Mouse (Mus musculus) forebrain, embryonic 12.5 days (tissue): ENCODE results near the gene Agxt. TPM values are rescaled to one million over a fixed set of nuclear protein-coding genes. Genes with fewer than 3 reads are reported as not detected.

Source experiments
- ATAC-seq: fragments of 200-750 bp; cut with Nextera tagmentation; 2 replicates; pipeline ENCODE4 v1.8.0; 2017; ENCODE audit warnings: moderate TSS enrichment; ENCODE audit not compliant: low FRiP score
- H3K27ac ChIP-seq: fragments of 300-500 bp; sonication (generic); 2 replicates; pipeline ENCODE4 v1.5.1; 2016; ENCODE audit warnings: mild to moderate bottlenecking
- H3K27me3 ChIP-seq: fragments of 300-500 bp; sonication (generic); 2 replicates; pipeline ENCODE4 v1.6.1; 2016; ENCODE audit warnings: mild to moderate bottlenecking
- H3K36me3 ChIP-seq: fragments of 300-500 bp; sonication (generic); replicated peaks from 2 replicates; pipeline ENCODE4 v1.6.1; 2016; ENCODE audit warnings: mild to moderate bottlenecking
- H3K4me1 ChIP-seq: fragments of 300-500 bp; sonication (generic); 2 replicates; pipeline ENCODE4 v1.6.1; 2016
- H3K4me2 ChIP-seq: fragments of 300-500 bp; sonication (generic); 2 replicates; pipeline ENCODE4 v1.6.1; 2016; ENCODE audit warnings: mild to moderate bottlenecking, moderate library complexity
- H3K4me3 ChIP-seq: fragments of 300-500 bp; sonication (generic); replicated peaks from 2 replicates; pipeline ENCODE4 v1.5.1; 2016; ENCODE audit warnings: mild to moderate bottlenecking
- H3K9ac ChIP-seq: fragments of 300-500 bp; sonication (generic); 2 replicates; pipeline ENCODE4 v1.6.1; 2016; ENCODE audit warnings: mild to moderate bottlenecking
- H3K9me3 ChIP-seq: fragments of 300-500 bp; sonication (generic); 2 replicates; pipeline ENCODE4 v1.6.1; 2016
- WGBS: fragments of 180-500 bp; shearing (Covaris S2); methylation state at CpG from one replicate; pipeline ENCODE4 v1.1.7; 2016; 5-methylcytosine and 5-hydroxymethylcytosine counted together
- polyA plus RNA-seq: library from polyadenylated mRNA; unstranded; fragments of >200 nt; fragmentation: Nextera tagmentation; extraction: Ambion mirVana; gene quantifications from 2 replicates; pipeline ENCODE4 v1.2.1, GENCODE M21; 2016

The Agxt gene
- polyA plus RNA-seq, 1 experiment from 2014 or later, result not detected

GRCm38 (mm10) chr1:93176525-93177332, 41.7 kb downstream of the Agxt start:
- no peaks in the 10 kb centered on the region for H3K36me3 ChIP-seq
- H3K9ac ChIP-seq, result peak overlapping the region; percentile 54
- peaks cover 15% of the 10 kb centered on the region for H3K4me1 ChIP-seq
- WGBS, result 2% methylated on average over 44 of the region's 44 CpGs
- no peak overlapping the region for H3K27ac ChIP-seq
- peak; percentile 72 for ATAC-seq
- H3K4me2 ChIP-seq, result peak overlapping the region; percentile 90
- peaks cover 17% of the 10 kb centered on the region for H3K27me3 ChIP-seq
- H3K9me3 ChIP-seq, result no peaks in the 10 kb centered on the region
- H3K4me3 ChIP-seq, result peak overlapping the region; percentile 45

GRCm38 (mm10) chr1:93182281-93182680, 47.2 kb downstream of the Agxt start:
- H3K4me3 ChIP-seq, result no peak overlapping the region
- H3K4me1 ChIP-seq, result no peaks in the 10 kb centered on the region
- no peak overlapping the region for H3K4me2 ChIP-seq
- H3K9me3 ChIP-seq, result no peaks in the 10 kb centered on the region
- H3K9ac ChIP-seq, result no peak overlapping the region
- ATAC-seq, result no peak
- H3K36me3 ChIP-seq, result no peaks in the 10 kb centered on the region
- H3K27me3 ChIP-seq, result 0 out of 2 replicates have a peak, but pooled peaks cover 13% of the 10 kb centered on the region
- 90% methylated on average over 7 of the region's 7 CpGs for WGBS
- H3K27ac ChIP-seq, result no peak overlapping the region

- 76% methylated on average over 14 of the region's 14 CpGs for WGBS
- no peak for ATAC-seq
- 0 out of 2 replicates have a peak, but pooled peaks cover 10% of the 10 kb centered on the region for H3K27me3 ChIP-seq
- H3K4me1 ChIP-seq, result no peaks in the 10 kb centered on the region
- no peak overlapping the region for H3K27ac ChIP-seq
- H3K4me3 ChIP-seq, result no peak overlapping the region
- no peaks in the 10 kb centered on the region for H3K9me3 ChIP-seq
- H3K4me2 ChIP-seq, result no peak overlapping the region
- H3K36me3 ChIP-seq, result no peaks in the 10 kb centered on the region
- H3K9ac ChIP-seq, result no peak overlapping the region
Observed at GRCm38 (mm10) chr1:93184071-93184828, 49.2 kb downstream of the Agxt start.

- Histone ChIP-seq H3K9ac (no peak overlapping the region), H3K4me1 (peaks cover 7% of the 10 kb centered on the region), H3K27ac (no peak overlapping the region), H3K36me3 (no peaks in the 10 kb centered on the region), H3K4me2 (no peak overlapping the region), H3K27me3 (peaks cover 31% of the 10 kb centered on the region), H3K4me3 (no peak overlapping the region), H3K9me3 (no peaks in the 10 kb centered on the region)
- WGBS, result 6% methylated on average over 12 of the region's 17 CpGs
- ATAC-seq, result no peak
Observed at GRCm38 (mm10) chr1:93190726-93191305, 55.8 kb downstream of the Agxt start.

GRCm38 (mm10) chr1:93194961-93195360, 59.9 kb downstream of the Agxt start:
- Histone ChIP-seq H3K4me3 (no peak overlapping the region), H3K9ac (no peak overlapping the region), H3K4me2 (no peak overlapping the region), H3K27ac (no peak overlapping the region), H3K36me3 (no peaks in the 10 kb centered on the region), H3K27me3 (peaks cover 14% of the 10 kb centered on the region), H3K4me1 (peaks cover 7% of the 10 kb centered on the region), H3K9me3 (no peaks in the 10 kb centered on the region)
- WGBS, result 81% methylated on average over 3 of the region's 3 CpGs
- no peak for ATAC-seq

Other genes with a start within 250 kb of the Agxt start
- gene Ankmy1, start 232.3 kb upstream of the Agxt start, polyA plus RNA-seq, result 0.81 and 1.1 TPM in 2 replicates
- gene Dusp28, start 228.3 kb upstream of the Agxt start, polyA plus RNA-seq, result 14.1 and 15.1 TPM in 2 replicates
- gene Rnpepl1, start 224.5 kb upstream of the Agxt start, polyA plus RNA-seq, result 26.2 and 34.6 TPM in 2 replicates
- 52.0 and 52.9 TPM in 2 replicates for gene Capn10, start 200.9 kb upstream of the Agxt start, polyA plus RNA-seq
- gene Gpr35, start 184.4 kb upstream of the Agxt start, polyA plus RNA-seq, result 0.51 and 0.63 TPM in 2 replicates
- gene Aqp12, start 128.9 kb upstream of the Agxt start, polyA plus RNA-seq, result not detected in 2 replicates
- 129 and 140 TPM in 2 replicates for gene Kif1a, start 33.3 kb upstream of the Agxt start, polyA plus RNA-seq
- 0.13 and 0.27 TPM in 2 replicates for gene 2310007B03Rik, start 25.7 kb downstream of the Agxt start, polyA plus RNA-seq
- gene Crocc2, start 33.5 kb downstream of the Agxt start, polyA plus RNA-seq, result 0.10 and 0.14 TPM in 2 replicates
- gene Sned1, start 100.6 kb downstream of the Agxt start, polyA plus RNA-seq, result 4.3 and 5.3 TPM in 2 replicates
- 31.7 and 33.5 TPM in 2 replicates for gene Mterf4, start 170.7 kb downstream of the Agxt start, polyA plus RNA-seq
- gene Ppp1r7, start 207.6 kb downstream of the Agxt start, polyA plus RNA-seq, result 88.6 and 93.5 TPM in 2 replicates
- 24.9 and 25.4 TPM in 2 replicates for gene Pask, start 208.2 kb downstream of the Agxt start, polyA plus RNA-seq
- gene Ano7, start 238.7 kb downstream of the Agxt start, polyA plus RNA-seq, result 0.05 TPM in 1 of 2 replicates, not detected in the other